Mouse (Mus musculus) liver (tissue): ENCODE measurements around the gene Dync2li1.

ENCODE experiments used
- DNase-seq: peaks from one replicate; pipeline ENCODE4 v3.0.0-alpha.2; 2020; ENCODE audit warnings: mixed read lengths

Gene Dync2li1

DNA sequence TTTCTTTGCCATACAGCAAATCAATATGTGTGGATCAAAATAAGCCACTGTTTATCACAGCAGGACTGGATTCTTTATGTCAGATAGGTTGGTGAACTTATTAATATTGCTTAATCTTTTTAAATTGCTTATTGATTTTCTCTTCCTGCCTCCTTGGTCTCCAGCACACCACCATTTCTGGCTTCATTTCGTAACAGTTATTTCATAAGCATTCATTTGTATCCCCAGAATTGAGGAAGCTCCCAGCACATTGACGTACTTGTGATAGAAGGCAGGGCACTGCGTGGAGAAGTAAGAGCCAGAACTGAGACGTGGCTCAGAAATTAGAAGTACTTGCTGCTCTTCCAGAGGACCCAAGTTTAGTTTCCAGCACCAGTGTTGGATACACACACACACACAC lies 21.3 kb downstream of the Dync2li1 start:
- DNase-seq, result no peak

- no peak for DNase-seq
Observed at GRCm38 (mm10) chr17:84650302-84651017, 24.2 kb downstream of the Dync2li1 start.

- DNase-seq, result no peak
Observed at GRCm38 (mm10) chr17:84653544-84653943, 27.2 kb downstream of the Dync2li1 start.

GRCm38 (mm10) chr17:84656205-84656604 lies 29.9 kb downstream of the Dync2li1 start:
- DNase-seq, result no peak

DNA sequence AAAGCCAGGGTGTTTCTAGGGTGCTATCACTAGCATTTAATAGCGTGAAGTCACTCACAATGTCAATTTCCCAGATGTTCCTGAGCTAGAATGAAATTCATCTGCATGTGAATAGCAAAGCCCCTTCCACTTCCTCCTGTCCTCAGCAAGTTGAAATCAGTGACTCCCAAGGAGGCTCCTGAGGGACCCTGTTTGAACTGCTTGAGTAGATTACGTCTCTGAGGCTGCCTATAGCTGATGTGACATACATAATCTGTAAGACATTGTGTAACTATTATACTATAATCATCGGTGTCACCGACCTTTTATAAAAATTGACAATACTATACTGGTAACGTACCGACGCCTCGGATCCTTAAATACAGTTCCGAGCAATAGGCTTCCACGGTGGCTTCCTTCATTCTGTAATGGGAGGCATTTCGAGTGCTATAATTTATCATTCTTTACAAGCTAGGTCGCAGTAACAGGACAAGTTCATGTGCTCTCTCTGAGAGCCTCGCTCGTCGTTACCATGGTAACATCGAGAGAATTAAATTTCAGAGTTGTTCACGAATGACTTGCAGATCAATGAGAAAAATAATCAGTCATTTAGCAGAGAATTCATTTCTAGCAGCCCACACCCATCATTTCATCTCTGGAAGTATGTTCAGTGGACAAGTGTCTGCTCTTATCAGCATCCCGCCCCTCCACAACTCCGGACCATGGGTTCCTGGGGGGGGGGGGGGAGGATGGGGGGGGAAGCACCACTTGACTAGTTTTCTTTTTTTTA lies 30.5 kb downstream of the Dync2li1 start:
- DNase-seq, result no peak

- no peak for DNase-seq
Observed at GRCm38 (mm10) chr17:84657422-84657732, 31.1 kb downstream of the Dync2li1 start.

DNA sequence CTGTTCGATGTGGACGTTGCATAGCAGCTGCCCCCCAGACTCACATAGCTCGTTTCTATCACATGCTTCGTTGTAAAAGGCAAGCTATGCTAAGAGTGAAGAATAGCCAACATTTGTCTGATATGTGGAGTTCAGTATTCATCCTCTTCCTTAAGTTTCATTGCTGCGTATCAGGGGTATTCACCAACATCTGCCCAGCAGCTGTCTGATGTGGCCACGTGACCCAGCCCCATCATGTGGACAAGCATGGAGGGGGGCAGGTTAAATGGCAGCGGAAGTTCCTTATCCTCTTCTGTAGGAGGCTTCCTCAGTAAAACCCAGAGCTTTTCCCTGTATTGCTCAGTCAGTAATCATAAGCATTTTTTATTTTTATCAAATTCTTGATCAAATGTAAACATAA lies 31.5 kb downstream of the Dync2li1 start:
- no peak for DNase-seq

GRCm38 (mm10) chr17:84658195-84658594 lies 31.9 kb downstream of the Dync2li1 start:
- DNase-seq, result no peak

GRCm38 (mm10) chr17:84658951-84659350 lies 32.7 kb downstream of the Dync2li1 start:
- DNase-seq, result no peak

DNA sequence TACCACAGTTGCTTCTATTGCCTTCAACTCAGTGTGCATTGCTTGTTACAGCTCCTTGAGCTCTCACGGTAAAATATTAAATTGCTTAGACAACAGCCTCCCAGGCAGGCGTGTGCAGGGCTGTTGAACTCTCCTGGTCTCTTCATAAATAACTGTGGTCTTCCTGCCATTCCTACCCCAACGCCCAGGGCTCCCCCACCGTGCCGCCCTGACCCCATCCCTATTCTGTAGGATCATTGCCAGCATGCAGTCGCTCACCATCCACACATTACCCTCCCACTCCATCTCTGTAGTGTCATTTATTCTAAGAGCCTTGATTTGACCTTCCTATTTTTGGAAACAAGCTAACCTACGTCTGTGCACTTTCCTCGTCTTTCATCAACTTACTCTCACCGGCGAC lies 38.8 kb downstream of the Dync2li1 start:
- no peak for DNase-seq

- DNase-seq, result no peak
Observed at GRCm38 (mm10) chr17:84665691-84666090, 39.4 kb downstream of the Dync2li1 start.

GRCm38 (mm10) chr17:84667848-84668247 lies 41.6 kb downstream of the Dync2li1 start:
- DNase-seq, result no peak

DNA sequence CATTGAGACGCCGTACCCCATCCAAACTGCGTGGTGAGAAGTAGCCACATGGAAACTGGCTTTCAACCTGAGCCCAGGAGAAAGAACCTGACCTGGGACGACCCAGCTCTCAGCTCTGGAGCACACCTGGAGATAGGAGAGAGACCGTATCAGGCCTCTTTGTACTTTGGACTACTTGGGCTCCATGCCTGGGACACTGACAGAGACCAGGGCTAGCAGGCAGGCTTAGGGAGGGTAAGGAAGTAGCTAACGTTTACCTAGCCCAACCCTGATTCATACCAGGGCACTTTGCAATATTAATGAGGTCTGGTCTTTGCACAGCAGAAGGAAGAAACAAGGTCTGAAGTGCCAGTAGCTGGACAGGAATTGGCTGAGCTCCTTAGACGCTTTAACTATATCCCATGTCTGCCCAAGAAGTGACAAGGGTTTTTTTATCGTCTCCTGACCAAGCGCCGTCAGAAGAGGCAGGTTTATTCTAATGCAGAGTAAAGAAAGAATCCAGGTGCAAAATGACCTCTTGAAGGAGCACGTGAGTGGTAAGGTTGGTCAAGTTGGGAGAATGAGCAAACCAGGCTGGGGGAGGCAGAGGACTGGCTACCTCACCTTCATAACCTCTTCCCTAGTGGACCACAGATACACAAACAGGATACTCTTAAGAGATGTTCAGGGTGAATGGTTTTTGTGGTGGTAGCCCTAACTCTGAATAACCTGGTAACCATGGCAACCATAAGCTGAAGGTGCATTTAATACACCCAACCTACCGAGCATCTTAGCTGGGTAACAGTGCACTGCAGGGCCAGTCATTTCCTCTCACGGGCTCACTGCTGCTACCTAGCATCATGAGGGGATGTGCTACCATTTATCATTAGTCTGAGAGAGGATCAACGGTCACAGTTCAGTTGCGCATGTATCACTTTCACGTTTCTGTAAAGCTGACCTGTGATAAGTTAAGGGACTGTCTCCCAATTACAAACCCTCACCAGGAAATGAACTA lies 46.4 kb downstream of the Dync2li1 start:
- DNase-seq, result no peak

GRCm38 (mm10) chr17:84674048-84674447 lies 47.8 kb downstream of the Dync2li1 start:
- no peak for DNase-seq

- DNase-seq, result no peak
Observed at GRCm38 (mm10) chr17:84675204-84675603, 48.9 kb downstream of the Dync2li1 start.

- DNase-seq, result no peak
Observed at GRCm38 (mm10) chr17:84675951-84676366, 49.7 kb downstream of the Dync2li1 start, which contains the start of gene Abcg8. TSS of gene Abcg8 (plus strand) at chr17:84676302.

DNA sequence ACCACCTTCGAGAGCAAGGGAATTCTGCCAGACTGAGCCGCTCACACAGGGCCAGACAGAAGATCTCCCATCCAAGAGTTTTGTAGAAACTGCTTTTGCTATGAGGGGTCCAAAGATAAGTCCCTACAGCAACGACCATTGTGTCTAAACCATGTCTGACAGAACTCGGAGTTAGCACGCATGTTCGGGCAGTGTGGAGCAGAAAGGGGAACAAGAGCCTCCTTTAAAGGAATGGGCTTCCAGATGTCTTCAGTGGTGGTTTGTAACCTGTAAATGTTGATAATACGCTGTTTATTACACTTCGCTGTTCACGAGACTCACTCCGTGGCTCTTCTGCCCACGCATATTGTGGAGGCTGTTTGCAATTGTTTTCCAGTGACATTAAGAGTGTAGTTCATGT lies 51.3 kb downstream of the Dync2li1 start:
- no peak for DNase-seq

DNA sequence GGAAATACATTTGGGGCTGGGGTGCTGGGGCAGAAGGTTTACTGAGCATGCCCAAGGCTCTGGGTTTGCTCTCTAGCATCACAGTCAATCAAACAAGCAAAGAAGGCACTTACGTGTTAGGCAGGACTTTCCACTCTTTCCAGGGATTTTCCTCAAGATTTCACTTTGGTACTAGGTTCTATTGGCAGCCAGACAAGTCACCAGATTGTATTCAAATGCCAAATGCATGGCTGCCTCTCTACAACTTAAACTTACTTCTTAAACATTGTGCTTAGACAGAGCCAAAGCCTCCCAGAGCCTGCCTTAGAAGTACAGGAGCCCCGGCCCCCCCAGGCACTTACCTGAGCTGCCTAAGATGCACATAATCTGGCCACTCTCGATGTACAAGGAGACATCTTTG lies 55.4 kb downstream of the Dync2li1 start:
- DNase-seq, result no peak

GRCm38 (mm10) chr17:84682734-84683717 lies 56.7 kb downstream of the Dync2li1 start, which contains the start of gene Abcg5:
TSS of gene Abcg5 (minus strand) at chr17:84683011.
- DNase-seq, result no peak

- DNase-seq, result no peak
Observed at GRCm38 (mm10) chr17:84684284-84684683, 58.0 kb downstream of the Dync2li1 start.

DNA sequence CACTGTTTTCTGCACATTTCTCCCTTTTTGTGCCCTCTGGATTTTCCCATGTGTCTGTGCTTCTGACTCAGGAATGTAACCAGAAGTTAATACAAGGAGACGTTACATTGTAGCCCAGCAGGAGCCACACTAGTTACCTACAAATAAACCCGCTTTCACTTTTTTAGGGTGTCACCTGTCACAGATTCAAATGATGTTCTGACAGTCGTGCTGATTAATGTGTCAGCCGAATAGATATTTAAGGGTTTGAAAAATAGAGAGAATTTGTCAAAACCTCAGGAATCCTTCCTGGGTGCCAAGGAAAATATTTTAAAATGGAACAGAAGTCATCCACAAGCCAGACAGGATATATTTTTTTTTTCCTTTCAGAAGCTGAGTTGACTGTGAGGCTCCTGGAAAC lies 59.0 kb downstream of the Dync2li1 start:
- DNase-seq, result no peak

DNA sequence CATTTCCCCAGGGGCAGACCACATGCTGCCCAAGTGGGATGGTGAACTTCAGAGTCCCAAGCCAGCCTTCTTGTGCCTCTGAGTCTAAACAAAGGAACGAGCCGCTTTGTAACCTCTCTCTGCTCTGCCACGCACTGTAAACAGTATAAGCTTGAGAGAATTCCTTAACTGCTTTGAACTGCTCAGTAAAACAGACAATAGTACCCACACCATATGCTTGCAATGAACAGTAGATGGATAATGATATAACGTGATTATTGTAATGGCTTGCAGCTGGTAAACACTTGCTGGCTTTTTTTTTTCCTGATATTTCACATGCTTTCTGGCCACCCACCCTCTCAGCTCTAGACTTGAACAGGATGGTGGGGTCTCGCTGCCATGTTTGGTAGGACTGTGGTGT lies 61.7 kb downstream of the Dync2li1 start:
- DNase-seq, result no peak
